In the genomic region with DNA sequence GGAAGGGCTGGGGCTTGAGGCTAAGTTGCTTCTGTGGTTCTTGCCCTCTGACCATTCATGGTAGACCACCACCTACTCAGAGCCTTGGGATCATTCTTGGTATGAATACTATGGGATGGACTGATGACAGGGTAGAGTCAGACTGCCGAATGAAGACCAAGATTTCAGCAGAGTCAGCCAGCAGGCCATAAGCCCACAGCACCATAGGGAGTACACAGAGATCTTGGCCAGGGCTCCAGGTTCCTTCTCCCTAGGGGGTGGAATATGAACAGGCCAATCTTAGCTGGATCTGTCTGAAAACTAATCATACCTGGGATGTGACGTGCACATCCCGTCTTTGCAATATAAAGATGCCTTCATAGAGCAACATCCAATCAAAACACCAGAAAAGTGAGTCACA, we compare ENCODE assay signal across 20 mouse cellular contexts.
"Had no signal": no experiment of that assay in that cellular context is flagged by ENCODE, and none has a peak within 500 bp of the region (broad histone marks: within the 10 kb centered on the region; RNA-seq: fewer than 3 reads in every experiment).

No protein-coding gene starts in this region.

- ATAC-seq: lung, postnatal 0 days; midbrain, embryonic 13.5 days; midbrain, embryonic 15.5 days had no signal

- H3K27me3 ChIP-seq: midbrain, embryonic 13.5 days; midbrain, embryonic 15.5 days; neural tube, embryonic 13.5 days; neural tube, embryonic 15.5 days had no signal

- H3K9me3 ChIP-seq: lung, embryonic 15.5 days; megakaryocyte, embryonic 14.5 days; midbrain, embryonic 13.5 days; midbrain, embryonic 15.5 days; neural tube, embryonic 13.5 days; neural tube, embryonic 15.5 days had no signal

- H3K4me3 ChIP-seq: lung, embryonic 15.5 days; megakaryocyte, embryonic 14.5 days; midbrain, embryonic 13.5 days; midbrain, embryonic 15.5 days; neural tube, embryonic 13.5 days; neural tube, embryonic 15.5 days had no signal

- H3K9ac ChIP-seq: lung, embryonic 15.5 days; midbrain, embryonic 13.5 days; midbrain, embryonic 15.5 days; neural tube, embryonic 13.5 days; neural tube, embryonic 15.5 days had no signal

- H3K27ac ChIP-seq: lung, embryonic 15.5 days; macrophage; midbrain, embryonic 13.5 days; midbrain, embryonic 15.5 days; neural tube, embryonic 13.5 days; neural tube, embryonic 15.5 days had no signal

- H3K4me1 ChIP-seq: lung, embryonic 15.5 days; midbrain, embryonic 13.5 days; midbrain, embryonic 15.5 days; neural tube, embryonic 13.5 days; neural tube, embryonic 15.5 days had no signal

- DNase-seq: lung, adult 2 months; lung, postnatal 14 days; lung, postnatal 36 days; retina, postnatal 1 day; right cerebral cortex, adult 18-20 months; right cerebral cortex, postnatal 25 days; right cerebral cortex, postnatal 4 days; spleen, adult 18-20 months; thymus, adult 18-20 months; thymus, postnatal 14 days; thymus, postnatal 36 days had no signal

- H3K36me3 ChIP-seq: lung, embryonic 15.5 days; midbrain, embryonic 13.5 days; midbrain, embryonic 15.5 days; neural tube, embryonic 13.5 days; neural tube, embryonic 15.5 days had no signal

- H3K4me2 ChIP-seq: lung, embryonic 15.5 days; midbrain, embryonic 11.5 days; midbrain, embryonic 13.5 days; midbrain, embryonic 15.5 days; neural tube, embryonic 13.5 days; neural tube, embryonic 15.5 days had no signal
